Mouse (Mus musculus) forebrain, embryonic 13.5 days (tissue): ENCODE results near the gene Smg7. TPM values are rescaled to one million over a fixed set of nuclear protein-coding genes. Genes with fewer than 3 reads are reported as not detected.

ENCODE experiments used
- polyA plus RNA-seq: library from polyadenylated mRNA; unstranded; fragments of >200 nt; fragmentation: Nextera tagmentation; extraction: Ambion mirVana; gene quantifications from 2 replicates; pipeline ENCODE4 v1.2.1, GENCODE M21; 2015

Smg7 gene
- polyA plus RNA-seq, 1 experiment from 2014 or later = 32.2 TPM

Other genes with a start within 250 kb of the Smg7 start
- gene Apobec4, start 152.1 kb downstream of the Smg7 start, polyA plus RNA-seq = 0.14 TPM in 1 of 2 replicates, not detected in the other
- gene Rgl1, start 136.3 kb downstream of the Smg7 start, polyA plus RNA-seq = 15.8 and 18.5 TPM in 2 replicates
- gene Arpc5, start 136.1 kb downstream of the Smg7 start, polyA plus RNA-seq = 299 and 312 TPM in 2 replicates
- 1.9 and 2.3 TPM in 2 replicates for gene Ncf2, start 102.5 kb downstream of the Smg7 start, polyA plus RNA-seq
- gene Nmnat2, start 52.3 kb upstream of the Smg7 start, polyA plus RNA-seq = 38.8 and 41.9 TPM in 2 replicates